Mouse (Mus musculus) heart, embryonic 13.5 days (tissue): Measurements from ENCODE around the gene Tbc1d1. TPM values are rescaled to one million over a fixed set of nuclear protein-coding genes. Genes with fewer than 3 reads are reported as not detected.

Source experiments
- ATAC-seq: fragments of 200-750 bp; cut with Nextera tagmentation; 2 replicates; pipeline ENCODE4 v1.8.0; 2017; ENCODE audit warnings: moderate TSS enrichment; ENCODE audit not compliant: insufficient number of reproducible peaks, low FRiP score, low TSS enrichment; ENCODE audit errors: extremely low read depth
- H3K27ac ChIP-seq: fragments of 300-500 bp; sonication (generic); replicated peaks from 2 replicates; pipeline ENCODE4 v1.5.1; 2015; ENCODE audit warnings: moderate library complexity, mild to moderate bottlenecking, inconsistent platforms
- H3K27me3 ChIP-seq: fragments of 300-500 bp; sonication (generic); replicated peaks from 2 replicates; pipeline ENCODE4 v1.6.1; 2015; ENCODE audit warnings: mild to moderate bottlenecking, inconsistent platforms
- H3K36me3 ChIP-seq: fragments of 300-500 bp; sonication (generic); 2 replicates; pipeline ENCODE4 v1.6.1; 2015; ENCODE audit warnings: mild to moderate bottlenecking, inconsistent platforms
- H3K4me1 ChIP-seq: fragments of 300-500 bp; sonication (generic); 2 replicates; pipeline ENCODE4 v1.6.1; 2015; ENCODE audit warnings: inconsistent platforms
- H3K4me2 ChIP-seq: fragments of 300-500 bp; sonication (generic); 2 replicates; pipeline ENCODE4 v1.6.1; 2015; ENCODE audit warnings: inconsistent platforms, mild to moderate bottlenecking, moderate library complexity
- H3K4me3 ChIP-seq: fragments of 300-500 bp; sonication (generic); 2 replicates; pipeline ENCODE4 v1.5.1; 2015; ENCODE audit warnings: moderate library complexity, mild to moderate bottlenecking, inconsistent platforms
- H3K9ac ChIP-seq: fragments of 300-500 bp; sonication (generic); 2 replicates; pipeline ENCODE4 v1.6.1; 2015; ENCODE audit warnings: inconsistent platforms, mild to moderate bottlenecking, moderate library complexity
- H3K9me3 ChIP-seq: fragments of 300-500 bp; sonication (generic); 2 replicates; pipeline ENCODE4 v1.6.1; 2016; ENCODE audit warnings: inconsistent platforms
- WGBS: fragments of 180-500 bp; shearing (Covaris S2); methylation state at CpG from one replicate; pipeline ENCODE4 v1.1.7; 2015; ENCODE audit warnings: mixed read lengths; 5-methylcytosine and 5-hydroxymethylcytosine counted together
- polyA plus RNA-seq: library from polyadenylated mRNA; unstranded; fragments of >200 nt; fragmentation: Nextera tagmentation; extraction: Ambion mirVana; gene quantifications from 2 replicates; pipeline ENCODE4 v1.2.1, GENCODE M21; 2015

The Tbc1d1 gene
- polyA plus RNA-seq, 1 experiment from 2014 or later = 25.4 TPM

GRCm38 (mm10) chr5:64297100-64297499, 141.0 kb downstream of the Tbc1d1 start:
- Histone ChIP-seq H3K27ac (peak overlapping the region; percentile 29; the same call in 1 of the 2 replicates), H3K4me1 (peaks cover 40% of the 10 kb centered on the region), H3K9ac (no peak overlapping the region), H3K27me3 (no peaks in the 10 kb centered on the region), H3K4me3 (no peak overlapping the region), H3K9me3 (no peaks in the 10 kb centered on the region), H3K4me2 (no peak overlapping the region), H3K36me3 (peaks cover 37% of the 10 kb centered on the region)
- 75% methylated on average over 4 of the region's 4 CpGs for WGBS
- ATAC-seq = no peak

- Histone ChIP-seq H3K27ac (0 out of 2 replicates have a peak overlapping the region, but pooled peaks have one; percentile 0), H3K4me2 (peak overlapping the region; percentile 39), H3K27me3 (no peaks in the 10 kb centered on the region), H3K36me3 (peaks cover 39% of the 10 kb centered on the region), H3K9me3 (no peaks in the 10 kb centered on the region), H3K4me3 (no peak overlapping the region), H3K4me1 (peaks cover 40% of the 10 kb centered on the region), H3K9ac (peak overlapping the region; percentile 2)
- WGBS = 39% methylated on average over 20 of the region's 20 CpGs
- ATAC-seq = no peak
Observed at GRCm38 (mm10) chr5:64298331-64299036, 142.4 kb downstream of the Tbc1d1 start.

- Histone ChIP-seq H3K27ac (no peak overlapping the region; the same call in 1 of the 2 replicates), H3K4me2 (no peak overlapping the region), H3K36me3 (peaks cover 37% of the 10 kb centered on the region), H3K4me3 (no peak overlapping the region), H3K9ac (no peak overlapping the region), H3K9me3 (no peaks in the 10 kb centered on the region), H3K27me3 (no peaks in the 10 kb centered on the region), H3K4me1 (peaks cover 40% of the 10 kb centered on the region)
- no peak for ATAC-seq
- WGBS = 64% methylated on average over 7 of the region's 7 CpGs
Observed at GRCm38 (mm10) chr5:64299508-64300324, 143.6 kb downstream of the Tbc1d1 start.

- WGBS = 53% methylated on average over 4 of the region's 4 CpGs
- Histone ChIP-seq H3K27ac (no peak overlapping the region), H3K36me3 (peaks cover 38% of the 10 kb centered on the region), H3K4me1 (peaks cover 40% of the 10 kb centered on the region), H3K9me3 (peaks cover 1% of the 10 kb centered on the region), H3K27me3 (no peaks in the 10 kb centered on the region), H3K9ac (no peak overlapping the region), H3K4me2 (no peak overlapping the region), H3K4me3 (no peak overlapping the region)
- no peak for ATAC-seq
Observed at GRCm38 (mm10) chr5:64301246-64301645, 145.1 kb downstream of the Tbc1d1 start.

GRCm38 (mm10) chr5:64307289-64307688, 151.2 kb downstream of the Tbc1d1 start:
- peaks cover 7% of the 10 kb centered on the region for H3K4me1 ChIP-seq
- H3K4me3 ChIP-seq = no peak overlapping the region
- H3K9ac ChIP-seq = no peak overlapping the region
- WGBS = 85% methylated on average over 2 of the region's 2 CpGs
- no peak for ATAC-seq
- H3K4me2 ChIP-seq = no peak overlapping the region
- H3K36me3 ChIP-seq = peaks cover 45% of the 10 kb centered on the region
- H3K9me3 ChIP-seq = peaks cover 8% of the 10 kb centered on the region
- no peaks in the 10 kb centered on the region for H3K27me3 ChIP-seq
- H3K27ac ChIP-seq = no peak overlapping the region

- Histone ChIP-seq H3K9ac (no peak overlapping the region), H3K36me3 (peaks cover 17% of the 10 kb centered on the region), H3K27ac (no peak overlapping the region), H3K4me1 (peaks cover 23% of the 10 kb centered on the region), H3K9me3 (no peaks in the 10 kb centered on the region), H3K4me3 (no peak overlapping the region), H3K27me3 (no peaks in the 10 kb centered on the region), H3K4me2 (no peak overlapping the region)
- WGBS = 36% methylated on average over 5 of the region's 5 CpGs
- no peak for ATAC-seq
Observed at GRCm38 (mm10) chr5:64312295-64312694, 156.2 kb downstream of the Tbc1d1 start.

- Histone ChIP-seq H3K9ac (no peak overlapping the region), H3K36me3 (peaks cover 29% of the 10 kb centered on the region), H3K27me3 (no peaks in the 10 kb centered on the region), H3K27ac (no peak overlapping the region), H3K9me3 (no peaks in the 10 kb centered on the region), H3K4me2 (no peak overlapping the region), H3K4me1 (peaks cover 23% of the 10 kb centered on the region), H3K4me3 (no peak overlapping the region)
- WGBS = 87% methylated on average over 1 of the region's 1 CpGs
- no peak for ATAC-seq
Observed at GRCm38 (mm10) chr5:64313481-64313880, 157.4 kb downstream of the Tbc1d1 start.

- no peak overlapping the region for H3K27ac ChIP-seq
- H3K9me3 ChIP-seq = no peaks in the 10 kb centered on the region
- 61% methylated on average over 6 of the region's 6 CpGs for WGBS
- peaks cover 29% of the 10 kb centered on the region for H3K36me3 ChIP-seq
- no peak for ATAC-seq
- H3K4me2 ChIP-seq = no peak overlapping the region
- H3K9ac ChIP-seq = no peak overlapping the region
- peaks cover 29% of the 10 kb centered on the region for H3K4me1 ChIP-seq
- no peaks in the 10 kb centered on the region for H3K27me3 ChIP-seq
- no peak overlapping the region for H3K4me3 ChIP-seq
Observed at GRCm38 (mm10) chr5:64314288-64315052, 158.4 kb downstream of the Tbc1d1 start.

- Histone ChIP-seq H3K36me3 (peaks cover 32% of the 10 kb centered on the region), H3K4me3 (no peak overlapping the region), H3K27me3 (no peaks in the 10 kb centered on the region), H3K9ac (no peak overlapping the region), H3K9me3 (no peaks in the 10 kb centered on the region), H3K27ac (no peak overlapping the region), H3K4me1 (peaks cover 34% of the 10 kb centered on the region), H3K4me2 (no peak overlapping the region)
- no peak for ATAC-seq
- 78% methylated on average over 1 of the region's 1 CpGs for WGBS
Observed at GRCm38 (mm10) chr5:64315088-64315487, 159.0 kb downstream of the Tbc1d1 start.

- Histone ChIP-seq H3K27ac (no peak overlapping the region), H3K27me3 (no peaks in the 10 kb centered on the region), H3K9me3 (no peaks in the 10 kb centered on the region), H3K36me3 (peaks cover 37% of the 10 kb centered on the region), H3K9ac (no peak overlapping the region), H3K4me3 (no peak overlapping the region), H3K4me1 (peaks cover 50% of the 10 kb centered on the region), H3K4me2 (no peak overlapping the region)
- no peak for ATAC-seq
- 65% methylated on average over 4 of the region's 4 CpGs for WGBS
Observed at GRCm38 (mm10) chr5:64323286-64323685, 167.2 kb downstream of the Tbc1d1 start.

- ATAC-seq = no peak
- WGBS = 89% methylated on average over 12 of the region's 12 CpGs
Observed at GRCm38 (mm10) chr5:64324353-64324752, 168.2 kb downstream of the Tbc1d1 start.

More at GRCm38 (mm10) chr5:64324353-64324752, 168.2 kb downstream of the Tbc1d1 start:
- Histone ChIP-seq H3K9me3 (no peaks in the 10 kb centered on the region), H3K27ac (no peak overlapping the region), H3K4me3 (no peak overlapping the region), H3K27me3 (no peaks in the 10 kb centered on the region), H3K4me2 (no peak overlapping the region), H3K36me3 (peaks cover 46% of the 10 kb centered on the region), H3K9ac (no peak overlapping the region), H3K4me1 (peaks cover 45% of the 10 kb centered on the region)
